Mouse (Mus musculus) adrenal gland, postnatal 36 days (tissue): Measurements from ENCODE around the gene Nlgn1. TPM values are rescaled to one million over a fixed set of nuclear protein-coding genes. Genes with fewer than 3 reads are reported as not detected.
"Not testable (repeated sequence)": the region's sequence is repeated elsewhere in the genome, so short reads cannot be mapped to it uniquely, and the experiment has no call there.

Experiments
- DNase-seq, 2 experiments: peaks; one replicate each; pipeline ENCODE4 v3.0.0; 2021; ENCODE audit warnings: mixed read lengths in 1 of 2
- total RNA-seq, 2 experiments: library from RNA; stranded (reverse); gene quantifications; 2 replicates each; pipeline ENCODE4 v1.2.3; 2021

Nlgn1 gene
- total RNA-seq, 2 experiments from 2014 or later: 0.86 to 1.2 TPM

DNA sequence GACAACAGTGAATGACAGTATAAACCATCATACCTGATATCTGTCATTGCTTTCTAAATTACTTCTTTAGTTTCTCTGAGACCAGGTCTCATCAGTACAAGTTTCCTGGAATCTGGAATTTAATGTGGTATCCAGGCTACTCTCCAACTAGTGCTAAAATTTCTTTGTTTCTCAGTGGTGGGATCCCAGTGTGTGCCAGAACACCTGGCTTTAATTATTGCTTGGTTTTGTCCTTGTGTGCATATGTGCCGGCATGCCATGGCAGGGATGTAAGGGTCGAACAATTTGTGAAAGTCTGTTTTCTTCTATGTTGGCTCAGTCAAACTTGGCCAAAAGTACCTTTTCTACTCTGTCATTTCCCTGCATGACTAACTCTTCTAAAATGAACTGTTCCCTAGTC is 703.1 kb downstream of the Nlgn1 start:
- no peak for DNase-seq

DNA sequence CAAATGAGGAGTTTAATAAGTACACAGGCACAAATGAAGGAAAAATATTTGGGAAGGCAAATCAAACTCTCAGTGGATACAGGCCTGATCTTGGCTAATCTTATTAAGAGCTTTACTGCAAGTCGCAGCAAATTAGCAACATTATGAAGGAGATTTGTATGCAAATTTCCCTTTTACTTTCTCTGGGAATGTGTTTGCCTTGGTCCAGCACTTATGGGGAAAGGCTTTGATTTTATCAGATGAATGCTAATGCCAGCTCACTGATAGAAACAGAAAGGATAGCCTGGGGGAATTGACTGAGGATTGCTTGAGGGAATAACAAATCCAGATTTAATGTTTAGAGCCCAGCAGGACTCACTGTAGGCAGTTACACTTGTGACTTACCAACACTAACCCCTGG is 725.7 kb downstream of the Nlgn1 start:
- DNase-seq: no peak

DNA sequence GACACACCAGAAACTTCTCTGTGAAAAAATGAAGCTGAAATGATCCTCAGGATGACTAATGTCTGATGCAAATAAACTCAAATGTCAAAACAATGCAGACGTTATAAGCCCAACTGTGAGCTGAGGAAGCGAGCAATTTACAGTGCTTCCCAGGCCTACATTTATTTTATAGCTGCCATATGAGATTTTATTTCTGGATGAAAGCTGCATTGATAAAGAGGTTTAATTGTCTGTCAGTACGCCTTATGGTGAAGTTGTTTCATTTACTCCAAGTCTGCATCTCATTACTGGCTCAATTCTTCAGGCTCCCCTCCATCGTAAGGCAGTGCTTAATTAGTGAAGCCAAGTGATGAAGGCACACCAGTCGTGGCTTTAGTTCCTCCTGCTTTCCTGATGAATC is 734.7 kb downstream of the Nlgn1 start:
- no peak for DNase-seq

DNA sequence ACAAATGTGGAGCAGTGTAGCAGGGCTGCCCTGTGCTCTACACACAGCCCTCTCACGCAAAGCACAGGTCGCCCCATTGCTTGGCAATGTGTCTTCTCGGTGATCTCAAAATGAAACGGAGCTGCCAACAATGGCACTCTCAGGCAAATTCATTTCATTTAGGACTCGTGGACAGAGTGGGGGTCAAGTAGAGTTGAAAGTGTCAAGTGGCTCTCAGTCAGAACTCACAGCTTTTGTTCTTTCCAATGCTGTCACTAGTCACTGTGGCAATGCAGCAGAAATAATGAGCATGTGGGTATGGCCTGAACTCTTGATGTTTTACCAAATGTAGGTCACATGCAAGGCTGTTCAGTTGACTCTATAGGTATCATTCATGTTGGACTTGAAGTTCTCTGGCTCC is 756.7 kb downstream of the Nlgn1 start:
- DNase-seq: no peak

DNA sequence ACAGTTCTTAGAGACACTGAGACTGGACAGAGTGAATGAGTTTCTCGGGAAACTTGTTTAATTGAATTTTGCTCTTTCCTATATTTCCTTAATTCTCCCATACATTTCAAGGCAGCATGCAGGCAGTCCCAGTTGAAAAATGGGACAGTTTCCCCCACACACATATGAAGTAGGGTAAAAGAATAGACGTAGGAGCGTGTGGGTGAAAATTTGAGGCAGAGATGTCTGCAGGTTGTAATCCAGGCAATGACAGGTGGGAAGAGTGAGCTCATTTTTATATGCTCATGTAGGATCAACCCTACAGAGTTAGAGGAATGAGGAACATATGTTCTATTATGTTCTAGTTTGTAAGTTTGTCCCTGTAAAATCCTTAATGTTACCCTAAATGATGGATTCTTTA is 757.4 kb downstream of the Nlgn1 start:
- no peak for DNase-seq

DNA sequence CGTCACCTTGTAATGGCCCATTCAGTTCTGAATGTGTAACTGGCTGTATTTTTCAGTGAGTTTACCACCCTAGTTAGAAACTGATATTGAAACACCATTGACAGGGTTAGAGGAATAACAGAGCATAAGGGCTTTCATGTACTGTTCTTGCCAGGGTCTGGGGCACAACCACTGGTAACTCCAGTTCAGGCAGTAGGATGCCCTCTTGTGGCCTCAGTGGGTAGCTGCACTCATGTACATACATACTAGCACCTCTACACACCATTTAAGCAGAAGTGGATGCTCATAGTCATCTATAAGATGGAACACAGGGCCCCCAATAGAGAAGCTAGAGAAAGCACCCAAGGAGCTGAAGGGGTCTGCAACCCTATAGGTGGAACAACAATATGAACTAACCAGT is 773.7 kb downstream of the Nlgn1 start:
- DNase-seq: not testable (repeated sequence)

DNA sequence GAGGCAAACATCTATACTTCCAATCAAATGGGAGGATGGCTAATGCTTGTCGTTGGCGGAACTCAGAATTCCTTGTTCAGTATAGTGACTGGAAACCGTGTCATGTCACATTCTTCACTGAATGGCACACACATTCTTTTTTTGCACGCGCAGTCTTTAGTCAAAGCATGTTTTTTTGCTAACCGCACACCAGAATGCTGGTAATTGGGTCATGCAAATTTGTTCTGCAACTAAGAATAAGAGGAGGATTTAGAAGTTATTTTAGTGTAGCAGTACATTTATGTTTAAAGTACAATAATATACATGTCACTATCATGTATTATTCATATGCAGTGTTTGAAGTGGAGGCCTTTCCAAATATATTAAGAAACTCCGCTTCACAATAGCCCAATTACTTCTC is 783.2 kb downstream of the Nlgn1 start:
- not testable (repeated sequence) for DNase-seq

DNA sequence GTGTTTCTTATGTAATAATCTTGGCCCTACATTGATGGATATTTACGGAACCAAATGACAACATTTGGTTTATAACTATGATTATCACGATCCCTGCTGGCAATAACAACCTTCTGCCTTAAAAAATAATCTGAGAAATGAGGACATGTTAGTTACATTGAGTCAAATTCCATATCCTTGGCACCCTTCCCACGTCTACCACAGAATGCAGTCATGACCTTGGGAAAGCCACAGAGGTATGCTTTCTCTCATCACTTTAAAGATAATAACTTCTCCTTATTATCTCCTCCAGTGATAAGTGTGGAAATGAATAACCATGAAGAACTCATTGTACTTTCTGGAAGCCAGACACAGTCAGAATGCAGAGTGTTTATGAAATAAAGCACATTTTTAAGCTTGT is 808.0 kb downstream of the Nlgn1 start:
- DNase-seq: peak; percentile 3 to 8

DNA sequence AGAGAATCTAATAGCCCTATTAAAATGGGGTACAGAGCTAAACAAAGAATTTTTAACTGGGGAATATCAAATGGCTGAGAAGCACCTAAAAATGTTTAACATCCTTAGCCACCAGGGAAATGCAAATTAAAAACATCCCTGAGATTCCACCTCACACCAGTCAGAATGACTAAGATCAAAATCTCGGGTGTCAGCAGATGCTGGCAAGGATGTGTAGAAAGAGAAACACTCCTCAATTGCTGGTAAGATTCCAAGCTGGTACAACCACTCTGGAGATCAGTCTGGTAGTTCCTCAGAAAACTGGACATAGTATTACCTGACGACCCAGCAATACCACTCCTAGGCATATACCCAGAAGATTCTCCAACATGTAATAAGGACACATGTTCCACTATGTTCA is 869.2 kb downstream of the Nlgn1 start:
- DNase-seq: no peak

DNA sequence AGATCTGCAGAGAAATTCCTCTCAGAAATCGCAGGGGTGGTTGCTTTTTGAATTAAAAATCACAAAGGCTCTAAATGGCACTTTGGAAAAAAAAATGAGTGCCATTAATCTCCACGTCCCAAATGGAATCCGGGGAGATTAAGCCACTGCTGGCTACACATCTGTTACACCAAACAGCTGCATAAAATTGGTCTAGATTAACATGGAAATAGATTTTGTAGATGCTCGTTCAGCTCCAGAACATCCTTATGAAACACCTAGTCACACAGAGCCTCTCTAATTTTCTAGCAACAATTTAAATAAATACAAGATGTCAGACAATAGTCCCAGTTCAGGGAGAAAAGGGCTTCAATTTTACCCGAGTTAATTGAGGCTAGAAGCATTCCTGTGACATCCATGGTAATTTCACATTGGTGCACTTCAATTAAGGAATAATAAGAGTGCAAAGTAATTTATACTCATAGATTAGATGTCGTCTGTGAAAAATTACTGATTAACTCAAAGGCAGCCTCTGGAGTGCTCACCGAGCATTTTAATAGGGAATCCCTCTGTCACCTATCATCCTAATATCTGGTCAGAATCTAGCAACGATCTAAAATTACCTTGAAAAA is 875.9 kb downstream of the Nlgn1 start:
- no peak for DNase-seq

DNA sequence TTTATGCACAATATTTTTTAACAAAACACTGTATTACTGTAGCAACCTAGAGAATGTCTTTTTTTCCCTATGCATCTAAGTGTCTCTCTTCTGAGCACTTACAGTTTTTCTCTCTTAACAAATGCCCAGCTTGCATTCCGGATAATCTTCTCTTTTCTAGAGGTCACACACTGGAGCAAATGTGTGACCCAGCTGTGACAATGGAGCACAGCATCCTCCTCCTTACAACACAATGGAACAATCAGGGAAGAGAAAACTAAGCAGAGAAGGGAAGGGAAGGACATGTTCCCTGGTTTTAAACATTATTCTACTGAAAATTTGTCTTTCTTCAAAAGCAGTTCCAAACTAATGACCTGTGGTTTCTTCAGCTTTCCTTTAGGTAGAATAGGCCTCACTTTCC is 879.9 kb downstream of the Nlgn1 start:
- no peak for DNase-seq

DNA sequence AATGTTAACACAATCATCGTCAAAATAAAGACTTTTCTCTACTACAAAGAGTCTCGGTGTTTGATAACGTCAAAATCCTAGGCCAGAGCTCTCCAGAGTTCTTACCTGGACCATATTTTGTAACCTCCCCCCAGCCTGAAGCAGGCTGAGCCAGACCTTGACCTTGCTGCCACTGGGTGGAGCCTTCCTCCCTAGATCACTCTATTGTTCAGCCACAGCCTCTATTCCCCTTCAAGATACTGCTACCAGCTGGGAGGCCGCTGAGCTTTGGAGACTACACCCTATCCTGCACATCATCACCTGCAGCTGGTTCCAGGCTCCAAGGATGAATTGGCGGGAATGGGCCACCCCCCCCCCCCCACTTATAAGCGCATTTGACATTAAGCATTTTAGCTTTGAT is 881.8 kb downstream of the Nlgn1 start:
- DNase-seq: no peak

DNA sequence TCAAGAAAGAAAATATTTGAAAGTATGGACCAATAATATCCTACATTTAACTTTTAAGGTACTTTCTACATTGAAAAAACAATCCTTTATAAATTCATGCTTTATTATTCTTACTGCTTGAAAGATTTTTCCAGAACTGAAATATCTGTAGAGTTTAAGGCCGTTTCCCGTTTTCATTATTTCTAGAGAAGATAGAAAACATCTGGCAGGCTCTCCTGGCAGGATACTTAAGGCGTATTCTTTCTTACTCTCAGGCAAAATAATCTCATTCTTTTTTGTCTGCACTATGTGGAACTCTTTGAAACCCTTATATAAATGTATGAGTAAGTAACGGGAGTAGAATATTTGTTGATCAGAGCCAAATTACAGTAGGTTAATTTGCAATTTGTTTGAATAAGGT is 882.9 kb downstream of the Nlgn1 start:
- no peak for DNase-seq

DNA sequence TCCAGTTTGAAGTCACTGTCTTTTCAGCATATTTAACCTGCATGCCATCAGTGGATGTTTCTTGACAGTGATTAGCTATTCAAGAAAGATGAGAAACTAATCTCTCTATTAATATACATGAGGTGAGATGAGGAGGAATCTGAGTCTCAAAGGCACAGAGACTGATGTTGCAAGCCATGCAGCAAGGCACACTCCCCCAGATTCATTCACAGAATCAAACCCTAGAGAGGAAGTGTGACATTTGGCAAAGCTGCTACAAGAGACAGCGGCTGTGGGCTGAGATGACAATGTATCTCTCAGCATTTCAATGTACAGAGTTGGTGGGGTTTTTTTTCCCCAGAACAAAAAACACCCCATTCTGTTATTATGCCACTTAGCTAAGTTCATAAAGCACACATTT is 885.1 kb downstream of the Nlgn1 start:
- no peak for DNase-seq

DNA sequence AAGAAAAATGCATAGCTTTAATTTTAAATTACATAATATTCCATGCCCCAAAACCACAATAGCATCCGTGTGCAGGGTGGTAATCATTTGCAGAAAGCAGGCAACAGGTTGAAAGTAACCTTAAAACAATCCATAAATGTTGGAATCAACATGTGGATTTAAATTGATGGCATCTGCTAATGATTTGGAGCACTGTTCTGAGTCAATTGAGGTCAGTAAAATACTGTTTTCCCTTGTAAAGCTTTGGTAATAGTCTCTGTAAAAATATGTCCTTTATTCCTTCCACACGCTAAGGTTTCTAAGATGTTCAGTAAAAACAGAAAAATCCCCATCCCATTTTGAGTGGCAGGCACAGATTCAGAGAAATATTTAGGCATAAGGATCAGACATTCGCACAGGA is 888.6 kb downstream of the Nlgn1 start:
- DNase-seq: no peak

DNA sequence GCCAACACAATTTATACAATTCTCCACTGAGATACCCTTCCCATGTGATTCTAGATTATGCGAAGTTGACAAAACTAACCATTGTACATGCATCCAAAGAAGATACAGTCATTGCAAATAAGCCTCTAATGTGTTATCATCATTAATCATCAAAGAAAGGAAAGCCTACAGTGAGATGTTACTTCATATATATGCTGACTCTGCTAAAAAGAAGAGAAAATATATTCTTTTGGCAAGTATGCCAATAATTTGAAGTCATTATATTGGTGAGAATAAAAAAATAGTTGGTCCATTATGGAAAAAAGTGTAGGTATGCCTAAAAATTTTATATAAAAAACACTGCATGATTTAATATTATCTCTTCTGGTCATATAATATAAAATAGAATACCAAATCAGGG is 889.6 kb downstream of the Nlgn1 start:
- DNase-seq: no peak

DNA sequence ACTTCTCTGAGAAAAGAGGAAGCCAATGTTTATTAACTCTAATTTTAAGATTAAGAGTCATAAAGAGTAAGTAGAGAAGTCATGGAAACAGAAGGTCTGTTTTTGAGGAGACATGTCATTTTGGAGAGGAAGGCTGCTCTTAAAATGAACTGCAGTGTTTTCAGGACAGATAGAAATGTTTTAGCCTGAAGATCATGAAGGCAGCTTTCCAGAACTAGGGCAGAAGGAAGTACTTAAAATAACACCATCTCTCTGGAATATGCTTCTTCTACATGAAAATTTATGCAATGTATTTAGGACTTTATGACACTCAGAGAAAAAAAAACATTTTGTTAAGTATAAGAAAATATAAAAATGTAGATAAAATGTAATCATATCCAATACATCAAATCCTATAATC is 905.3 kb downstream of the Nlgn1 start:
- DNase-seq: no peak

DNA sequence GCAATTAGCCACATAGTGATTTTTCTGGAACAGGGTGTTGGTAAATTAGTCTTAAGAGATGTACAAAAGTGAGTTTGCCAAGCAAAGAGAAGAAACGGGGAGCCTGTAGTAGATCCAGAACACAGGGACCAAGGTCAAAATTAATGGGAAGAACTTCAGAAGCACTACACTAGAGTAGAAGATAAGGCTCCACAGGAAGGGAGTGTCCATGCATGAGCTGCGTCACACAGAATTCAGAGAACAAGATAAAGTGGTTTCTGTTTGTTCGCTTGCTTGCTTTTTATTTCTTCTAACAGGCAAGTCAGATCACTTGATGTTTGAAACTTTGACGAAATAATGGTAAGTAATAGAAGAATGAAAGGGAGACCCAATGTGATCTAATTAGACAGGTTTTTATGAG is 920.3 kb downstream of the Nlgn1 start:
- DNase-seq: no peak
